Mouse (Mus musculus) embryonic fibroblast, embryonic 13.5 days (primary cell): ENCODE results near the gene Lpcat2.

Source experiments
- CTCF ChIP-seq: IDR thresholded peaks from 2 replicates; pipeline ENCODE4 v1.5.1; 2011; ENCODE audit warnings: mild to moderate bottlenecking, control low read depth, low read length, moderate library complexity, borderline replicate concordance; ENCODE audit not compliant: insufficient read depth
- POLR2A ChIP-seq: IDR thresholded peaks from 2 replicates; pipeline ENCODE4 v1.6.1; 2011; ENCODE audit warnings: low read depth, mild to moderate bottlenecking, control low read depth, low read length, moderate library complexity

- TF ChIP-seq CTCF (no peak), POLR2A (no peak)
Measured at GRCm38 (mm10) chr8:92847299-92847698, 7.8 kb upstream of the Lpcat2 start.
